Mouse (Mus musculus): ENCODE data around the gene Acvr1. TPM values are rescaled to one million over a fixed set of nuclear protein-coding genes. Genes with fewer than 3 reads are reported as not detected.

Gene Acvr1
- polyA plus RNA-seq (2011; ENCODE audit: insufficient read depth, insufficient read length, low read depth, missing spikeins), result 8.6 and 9.0 TPM in 2 replicates

DNA sequence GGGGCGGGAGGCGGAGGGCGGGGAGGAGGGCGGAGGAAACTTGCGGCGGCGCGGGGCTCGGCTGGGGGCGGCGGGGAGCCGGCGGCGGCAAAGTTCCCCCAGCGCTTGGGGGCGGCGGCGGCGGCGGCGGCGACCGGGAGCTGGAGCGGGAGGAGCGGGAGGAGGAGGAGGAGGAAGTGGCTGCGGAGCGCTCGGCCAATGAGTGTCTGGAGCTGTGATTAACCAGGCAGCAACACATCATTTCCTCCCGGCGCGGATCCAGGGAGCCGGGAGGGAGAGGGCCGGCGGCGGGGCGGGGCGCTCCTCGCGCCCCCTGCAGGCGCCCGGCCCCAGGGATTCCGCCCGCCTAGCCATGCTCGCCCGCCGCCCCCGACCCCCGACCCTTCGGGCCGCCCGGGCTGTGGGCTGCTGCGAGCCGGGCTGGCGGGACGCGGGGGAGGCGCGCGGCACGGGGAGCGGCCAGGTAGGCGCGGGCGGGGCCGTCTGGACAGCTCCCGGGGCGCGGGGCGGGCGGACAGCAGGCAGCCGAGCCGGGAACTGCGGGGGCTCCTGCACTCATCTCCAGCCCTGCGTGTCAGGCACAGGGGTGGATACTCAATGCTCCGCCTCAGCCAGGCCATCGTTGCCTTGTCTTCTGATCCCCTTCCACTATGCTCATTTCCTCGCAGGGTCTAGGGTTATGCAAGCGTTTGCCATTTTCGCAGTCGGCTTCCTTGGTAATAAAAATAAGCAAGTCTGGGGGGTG is at the start of gene Acvr1, which contains the start of gene Upp2:
Gene Acvr1, minus strand, starts transcription at position 92 of the 745 bp plus-strand sequence.
Gene Upp2, plus strand, starts transcription at position 233 of the 745 bp plus-strand sequence.
- H3K27ac ChIP-seq (ENCODE audit: insufficient read depth, low read length), result no peak within 1 kb of the TSS
- no peaks in the 10 kb centered on the region for H3K9me3 ChIP-seq (replicated peaks; ENCODE audit: control insufficient read depth, insufficient read depth, low read length, poor library complexity, severe bottlenecking)
- no peaks in the 10 kb centered on the region for H3K27me3 ChIP-seq (ENCODE audit: control insufficient read depth, insufficient read depth, low read length, poor library complexity, severe bottlenecking)
- TF ChIP-seq CTCF (IDR thresholded peaks at IDR 0.05; ENCODE audit: low read depth, low read length), result no peak
- TF ChIP-seq POLR2A (IDR thresholded peaks at IDR 0.05; ENCODE audit: insufficient read depth, low read length), result no peak
- TF ChIP-seq EP300 (IDR thresholded peaks at IDR 0.05; ENCODE audit: insufficient read depth, low read depth, low read length), result no peak
- no peaks in the 10 kb centered on the region for H3K4me1 ChIP-seq (ENCODE audit: control insufficient read depth, insufficient read depth, low read length)
- peak within 1 kb of the TSS; percentile 97 for H3K9ac ChIP-seq (ENCODE audit: low read depth, poor library complexity, severe bottlenecking)
- no peaks in the 10 kb centered on the region for H3K36me3 ChIP-seq (ENCODE audit: control insufficient read depth, insufficient read depth, low read length, poor library complexity, severe bottlenecking)
- H3K4me3 ChIP-seq (ENCODE audit: low read depth, low read length), result peak within 1 kb of the TSS; percentile 83

GRCm38 (mm10) chr2:58615766-58616165 is 48.8 kb upstream of the Acvr1 start:
- no peaks in the 10 kb centered on the region for H3K27me3 ChIP-seq (ENCODE audit: control insufficient read depth, insufficient read depth, low read length, poor library complexity, severe bottlenecking)
- no peaks in the 10 kb centered on the region for H3K9me3 ChIP-seq (replicated peaks; ENCODE audit: control insufficient read depth, insufficient read depth, low read length, poor library complexity, severe bottlenecking)
- no peaks in the 10 kb centered on the region for H3K36me3 ChIP-seq (ENCODE audit: control insufficient read depth, insufficient read depth, low read length, poor library complexity, severe bottlenecking)
- H3K27ac ChIP-seq (ENCODE audit: insufficient read depth, low read length), result no peak overlapping the region
- no peak overlapping the region for H3K4me3 ChIP-seq (ENCODE audit: low read depth, low read length)
- no peaks in the 10 kb centered on the region for H3K4me1 ChIP-seq (ENCODE audit: control insufficient read depth, insufficient read depth, low read length)
- TF ChIP-seq CTCF (IDR thresholded peaks at IDR 0.05; ENCODE audit: low read depth, low read length) (no peak), EP300 (IDR thresholded peaks at IDR 0.05; ENCODE audit: insufficient read depth, low read depth, low read length) (no peak), POLR2A (IDR thresholded peaks at IDR 0.05; ENCODE audit: insufficient read depth, low read length) (no peak)
- H3K9ac ChIP-seq (ENCODE audit: low read depth, poor library complexity, severe bottlenecking), result no peak overlapping the region

- H3K27ac ChIP-seq (ENCODE audit: insufficient read depth, low read length), result no peak overlapping the region
- H3K9me3 ChIP-seq (replicated peaks; ENCODE audit: control insufficient read depth, insufficient read depth, low read length, poor library complexity, severe bottlenecking), result no peaks in the 10 kb centered on the region
- no peaks in the 10 kb centered on the region for H3K36me3 ChIP-seq (ENCODE audit: control insufficient read depth, insufficient read depth, low read length, poor library complexity, severe bottlenecking)
- no peaks in the 10 kb centered on the region for H3K27me3 ChIP-seq (ENCODE audit: control insufficient read depth, insufficient read depth, low read length, poor library complexity, severe bottlenecking)
- TF ChIP-seq EP300 (IDR thresholded peaks at IDR 0.05; ENCODE audit: insufficient read depth, low read depth, low read length) (no peak), POLR2A (IDR thresholded peaks at IDR 0.05; ENCODE audit: insufficient read depth, low read length) (no peak), CTCF (IDR thresholded peaks at IDR 0.05; ENCODE audit: low read depth, low read length) (no peak)
- H3K4me1 ChIP-seq (ENCODE audit: control insufficient read depth, insufficient read depth, low read length), result no peaks in the 10 kb centered on the region
- H3K9ac ChIP-seq (ENCODE audit: low read depth, poor library complexity, severe bottlenecking), result no peak overlapping the region
- H3K4me3 ChIP-seq (ENCODE audit: low read depth, low read length), result no peak overlapping the region
Observed at GRCm38 (mm10) chr2:58614851-58615250, 47.9 kb upstream of the Acvr1 start.

DNA sequence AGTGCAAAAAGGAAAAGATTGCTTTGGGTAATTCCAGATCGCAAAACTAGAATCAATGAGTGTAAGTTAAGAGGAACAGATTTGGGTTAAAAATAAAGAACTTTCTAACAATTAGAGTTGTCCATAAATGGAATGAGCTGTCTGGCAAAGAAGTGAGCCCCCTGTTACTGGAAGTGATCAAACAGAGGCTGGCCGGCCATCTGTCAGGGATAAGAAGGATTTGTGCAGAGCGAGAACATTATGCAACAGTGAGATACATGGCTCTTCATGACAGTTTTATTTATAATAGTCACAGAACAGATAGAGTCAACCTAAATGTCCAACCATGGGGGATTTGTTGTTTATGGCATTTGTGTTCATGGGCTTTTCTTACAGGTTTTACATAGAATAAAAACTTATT is 46.8 kb upstream of the Acvr1 start:
- Histone ChIP-seq H3K9ac (ENCODE audit: low read depth, poor library complexity, severe bottlenecking) (no peak overlapping the region), H3K9me3 (replicated peaks; ENCODE audit: control insufficient read depth, insufficient read depth, low read length, poor library complexity, severe bottlenecking) (no peaks in the 10 kb centered on the region), H3K27ac (ENCODE audit: insufficient read depth, low read length) (no peak overlapping the region), H3K4me3 (ENCODE audit: low read depth, low read length) (no peak overlapping the region), H3K27me3 (ENCODE audit: control insufficient read depth, insufficient read depth, low read length, poor library complexity, severe bottlenecking) (no peaks in the 10 kb centered on the region), H3K4me1 (ENCODE audit: control insufficient read depth, insufficient read depth, low read length) (no peaks in the 10 kb centered on the region), H3K36me3 (ENCODE audit: control insufficient read depth, insufficient read depth, low read length, poor library complexity, severe bottlenecking) (no peaks in the 10 kb centered on the region)
- TF ChIP-seq POLR2A (IDR thresholded peaks at IDR 0.05; ENCODE audit: insufficient read depth, low read length) (no peak), EP300 (IDR thresholded peaks at IDR 0.05; ENCODE audit: insufficient read depth, low read depth, low read length) (no peak), CTCF (IDR thresholded peaks at IDR 0.05; ENCODE audit: low read depth, low read length) (no peak)

DNA sequence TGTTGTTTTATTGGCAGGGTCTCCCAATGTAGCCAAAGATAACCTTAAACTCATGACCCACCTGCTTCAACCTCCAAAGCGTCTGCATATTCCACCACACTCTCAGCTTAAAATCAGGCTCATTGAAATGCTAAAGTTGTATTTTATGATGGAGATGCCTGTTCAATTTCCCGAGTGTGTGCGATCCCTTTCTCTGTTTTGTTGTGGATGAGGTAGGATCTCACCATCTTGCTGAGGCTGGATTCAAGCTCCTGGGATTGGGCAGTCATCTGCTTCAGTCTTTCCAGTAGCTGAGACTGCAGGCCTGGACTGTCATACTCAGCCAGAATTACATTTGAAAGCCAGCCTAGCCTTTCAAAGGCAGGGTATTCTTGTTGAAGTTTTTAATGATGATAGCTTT is 37.8 kb upstream of the Acvr1 start:
- H3K9me3 ChIP-seq (replicated peaks; ENCODE audit: control insufficient read depth, insufficient read depth, low read length, poor library complexity, severe bottlenecking), result no peaks in the 10 kb centered on the region; the same call in 1 of the 2 replicates
- H3K27me3 ChIP-seq (ENCODE audit: control insufficient read depth, insufficient read depth, low read length, poor library complexity, severe bottlenecking), result no peaks in the 10 kb centered on the region; the same call in 1 of the 2 replicates
- no peak overlapping the region for H3K27ac ChIP-seq (ENCODE audit: insufficient read depth, low read length)
- H3K9ac ChIP-seq (ENCODE audit: low read depth, poor library complexity, severe bottlenecking), result no peak overlapping the region
- no peak overlapping the region for H3K4me3 ChIP-seq (ENCODE audit: low read depth, low read length)
- no peaks in the 10 kb centered on the region for H3K4me1 ChIP-seq (ENCODE audit: control insufficient read depth, insufficient read depth, low read length)
- no peaks in the 10 kb centered on the region for H3K36me3 ChIP-seq (ENCODE audit: control insufficient read depth, insufficient read depth, low read length, poor library complexity, severe bottlenecking)
- TF ChIP-seq EP300 (IDR thresholded peaks at IDR 0.05; ENCODE audit: insufficient read depth, low read depth, low read length) (no peak), POLR2A (IDR thresholded peaks at IDR 0.05; ENCODE audit: insufficient read depth, low read length) (no peak), CTCF (IDR thresholded peaks at IDR 0.05; ENCODE audit: low read depth, low read length) (no peak)

DNA sequence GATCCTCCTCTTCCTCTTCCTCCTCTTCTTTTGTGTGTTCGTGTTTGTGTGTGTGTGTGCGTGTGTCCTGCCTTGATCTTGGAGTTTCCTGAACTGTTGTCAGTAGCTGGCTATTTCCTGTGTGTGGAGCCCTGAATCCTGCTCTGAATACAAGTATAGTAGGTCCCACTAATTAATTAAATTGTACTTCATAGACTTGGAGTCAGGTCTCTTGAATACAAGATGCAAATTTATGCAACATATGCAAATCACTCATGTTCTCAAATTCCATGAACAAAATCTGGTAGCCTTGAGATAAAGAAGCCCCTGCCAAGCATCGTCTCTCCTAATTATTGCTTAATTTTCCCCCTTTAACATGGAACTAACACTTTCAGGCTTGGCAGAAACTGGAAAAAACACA is 36.4 kb upstream of the Acvr1 start:
- no peaks in the 10 kb centered on the region; the same call in 1 of the 2 replicates for H3K9me3 ChIP-seq (replicated peaks; ENCODE audit: control insufficient read depth, insufficient read depth, low read length, poor library complexity, severe bottlenecking)
- no peaks in the 10 kb centered on the region; the same call in 1 of the 2 replicates for H3K27me3 ChIP-seq (ENCODE audit: control insufficient read depth, insufficient read depth, low read length, poor library complexity, severe bottlenecking)
- no peaks in the 10 kb centered on the region for H3K36me3 ChIP-seq (ENCODE audit: control insufficient read depth, insufficient read depth, low read length, poor library complexity, severe bottlenecking)
- no peak for TF ChIP-seq CTCF (IDR thresholded peaks at IDR 0.05; ENCODE audit: low read depth, low read length)
- TF ChIP-seq EP300 (IDR thresholded peaks at IDR 0.05; ENCODE audit: insufficient read depth, low read depth, low read length), result no peak
- no peak for TF ChIP-seq POLR2A (IDR thresholded peaks at IDR 0.05; ENCODE audit: insufficient read depth, low read length)
- no peak overlapping the region for H3K27ac ChIP-seq (ENCODE audit: insufficient read depth, low read length)
- H3K9ac ChIP-seq (ENCODE audit: low read depth, poor library complexity, severe bottlenecking), result no peak overlapping the region
- no peaks in the 10 kb centered on the region for H3K4me1 ChIP-seq (ENCODE audit: control insufficient read depth, insufficient read depth, low read length)
- H3K4me3 ChIP-seq (ENCODE audit: low read depth, low read length), result no peak overlapping the region
